ENCODE assay signal across 24 mouse cellular contexts in the genomic region with DNA sequence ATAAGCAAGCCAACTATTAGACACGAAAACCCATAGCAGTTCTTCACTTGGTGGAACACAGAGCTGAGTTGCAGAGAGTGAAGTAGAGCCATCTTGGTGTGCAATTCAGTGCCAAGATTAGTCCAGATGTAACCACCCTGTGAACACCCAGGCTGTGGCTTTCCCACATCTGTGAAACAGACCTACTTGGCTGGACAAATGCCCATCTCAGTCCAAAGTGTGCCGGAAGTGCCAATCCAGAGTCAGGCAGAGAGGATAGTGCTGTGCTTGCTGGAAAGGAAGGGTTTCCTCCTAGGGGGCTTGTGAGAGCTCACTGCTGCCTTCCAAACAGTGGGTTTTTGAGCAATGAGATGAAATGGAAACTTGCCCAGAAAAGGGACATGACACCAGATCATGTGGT. TPM values are rescaled to one million over a fixed set of nuclear protein-coding genes. Genes with fewer than 3 reads are reported as not detected.
DNase-seq lines count a peak whose midpoint lies in the region; ATAC-seq and TF ChIP-seq lines count a peak whose summit lies in the region.
"Had no signal": no experiment of that assay in that cellular context is flagged by ENCODE, and none has a peak within 500 bp of the region (broad histone marks: within the 10 kb centered on the region; RNA-seq: fewer than 3 reads in every experiment).

No protein-coding gene starts in this region.

- TF ChIP-seq POLR2A in lung, adult 2 months (IDR thresholded peaks at IDR 0.05; ENCODE audit: borderline replicate concordance, extremely low read depth, low read depth, low read length): no peak
- no peak for TF ChIP-seq POLR2A in thymus, adult 2 months (IDR thresholded peaks at IDR 0.05; ENCODE audit: control insufficient read depth, extremely low read depth, insufficient read depth, low read length, poor library complexity)

- H3K4me2 ChIP-seq in kidney, embryonic 15.5 days: no peak overlapping the region
- H3K4me2 ChIP-seq in lung, embryonic 14.5 days: no peak overlapping the region
- H3K4me2 ChIP-seq: forebrain, embryonic 15.5 days; heart, embryonic 11.5 days; heart, embryonic 15.5 days; hindbrain, embryonic 14.5 days had no signal

- no peaks in the 10 kb centered on the region for H3K36me3 ChIP-seq in kidney, embryonic 15.5 days
- H3K36me3 ChIP-seq in lung, embryonic 14.5 days (ENCODE audit: insufficient read depth): no peaks in the 10 kb centered on the region
- H3K36me3 ChIP-seq in thymus, adult 2 months (ENCODE audit: control insufficient read depth, insufficient read depth, low read length): no peaks in the 10 kb centered on the region
- H3K36me3 ChIP-seq: embryonic facial prominence, embryonic 10.5 days; forebrain, embryonic 10.5 days; forebrain, embryonic 15.5 days; G1E; heart, embryonic 15.5 days; hindbrain, embryonic 10.5 days had no signal

- TF ChIP-seq CTCF in lung, embryonic 14.5 days (IDR thresholded peaks at IDR 0.05; ENCODE audit: low read depth): no peak
- TF ChIP-seq CTCF in lung, adult 2 months (IDR thresholded peaks at IDR 0.05; ENCODE audit: insufficient read depth, low read length): no peak
- TF ChIP-seq CTCF in thymus, adult 2 months (IDR thresholded peaks at IDR 0.05; ENCODE audit: borderline replicate concordance, control insufficient read depth, extremely low read depth, insufficient read depth, low read length, poor library complexity): no peak

- ATAC-seq in kidney, embryonic 15.5 days (replicated peaks; ENCODE audit: low FRiP score): no peak
- no peak for ATAC-seq in lung, embryonic 14.5 days (ENCODE audit: insufficient read depth)
- ATAC-seq: CD4-positive, CD25-positive, alpha-beta regulatory T cell, adult 4 months; forebrain, embryonic 15.5 days had no signal

- no peaks in the 10 kb centered on the region for H3K4me1 ChIP-seq in kidney, embryonic 15.5 days
- H3K4me1 ChIP-seq in lung, embryonic 14.5 days (ENCODE audit: insufficient read depth): no peaks in the 10 kb centered on the region
- H3K4me1 ChIP-seq in lung, adult 2 months (ENCODE audit: control insufficient read depth, insufficient read depth, low read length): no peaks in the 10 kb centered on the region
- no peaks in the 10 kb centered on the region for H3K4me1 ChIP-seq in thymus, adult 2 months (replicated peaks; ENCODE audit: control insufficient read depth, insufficient read depth, low read length)
- H3K4me1 ChIP-seq: embryonic facial prominence, embryonic 10.5 days; forebrain, embryonic 10.5 days; forebrain, embryonic 15.5 days; heart, embryonic 15.5 days; hindbrain, embryonic 10.5 days had no signal

- H3K4me3 ChIP-seq in kidney, embryonic 15.5 days (replicated peaks): no peak overlapping the region
- no peak overlapping the region for H3K4me3 ChIP-seq in lung, embryonic 14.5 days (ENCODE audit: low read depth, low read length)
- no peak overlapping the region for H3K4me3 ChIP-seq in lung, adult 2 months (replicated peaks; ENCODE audit: extremely low read depth, low read depth, low read length)
- no peak overlapping the region for H3K4me3 ChIP-seq in thymus, adult 2 months (ENCODE audit: control insufficient read depth, insufficient read depth, low read length)
- H3K4me3 ChIP-seq: embryonic facial prominence, embryonic 10.5 days; forebrain, embryonic 10.5 days; forebrain, embryonic 15.5 days; heart, adult 2 months; heart, embryonic 15.5 days; hindbrain, embryonic 10.5 days had no signal

- H3K9me3 ChIP-seq in kidney, embryonic 15.5 days (replicated peaks): no peaks in the 10 kb centered on the region
- H3K9me3 ChIP-seq in lung, embryonic 14.5 days (ENCODE audit: low read depth, low read length): no peaks in the 10 kb centered on the region
- H3K9me3 ChIP-seq: embryonic facial prominence, embryonic 10.5 days; forebrain, embryonic 10.5 days; forebrain, embryonic 15.5 days; G1E; heart, embryonic 15.5 days; hindbrain, embryonic 10.5 days had no signal

- DNase-seq in kidney, adult 11 months: peak; percentile 31
- DNase-seq in lung, embryonic 14.5 days: peak; percentile 1
- no peak for DNase-seq in lung, adult 2 months
- peak; percentile 49 for DNase-seq in kidney, adult 9 months
- peak; percentile 56 to 57 for DNase-seq in kidney, postnatal 36 days
- DNase-seq in thymus, adult 2 months: no peak
- no peak for DNase-seq in adrenal gland, adult 8-10 months
- DNase-seq: adrenal gland, postnatal 25 days; B cell, adult 2 months; cerebellum, adult 18-20 months; cerebellum, adult 9-11 months; gastrocnemius, postnatal 10 days; heart, adult 2 months had no signal

- WGBS in kidney, embryonic 15.5 days: 90% methylated on average over 2 of the region's 2 CpGs
- WGBS in lung, embryonic 14.5 days: 82% methylated on average over 2 of the region's 2 CpGs
- WGBS in lung, adult 2 months: 87% methylated on average over 2 of the region's 2 CpGs
- 90% methylated on average over 2 of the region's 2 CpGs for WGBS in thymus, adult 2 months

- H3K27ac ChIP-seq in kidney, embryonic 15.5 days: no peak overlapping the region
- no peak overlapping the region for H3K27ac ChIP-seq in lung, embryonic 14.5 days (ENCODE audit: low read depth)
- H3K27ac ChIP-seq in thymus, adult 2 months (ENCODE audit: control insufficient read depth, insufficient read depth, low read length): no peak overlapping the region
- H3K27ac ChIP-seq: embryonic facial prominence, embryonic 10.5 days; forebrain, embryonic 10.5 days; forebrain, embryonic 15.5 days; heart, adult 2 months; heart, embryonic 15.5 days; hindbrain, embryonic 10.5 days; hindbrain, embryonic 14.5 days had no signal

- H3K27me3 ChIP-seq in kidney, embryonic 15.5 days: no peaks in the 10 kb centered on the region
- H3K27me3 ChIP-seq in lung, embryonic 14.5 days (ENCODE audit: insufficient read depth, low read length): no peaks in the 10 kb centered on the region
- H3K27me3 ChIP-seq in thymus, adult 2 months (ENCODE audit: control insufficient read depth, insufficient read depth, low read length): no peaks in the 10 kb centered on the region
- H3K27me3 ChIP-seq: forebrain, embryonic 15.5 days; heart, embryonic 15.5 days had no signal

- no peak overlapping the region for H3K9ac ChIP-seq in kidney, embryonic 15.5 days
- H3K9ac ChIP-seq in lung, embryonic 14.5 days: no peak overlapping the region
- H3K9ac ChIP-seq: forebrain, embryonic 15.5 days; heart, embryonic 15.5 days; hindbrain, embryonic 14.5 days had no signal

RNA-seq across cellular contexts. Expression of gene Emx2, which starts 50.7 kb away (rescaled TPM):
- 38.8 TPM in 2 replicates for polyA plus RNA-seq in kidney, embryonic 15.5 days (2015; fragmentation: Nextera tagmentation; extraction: Ambion mirVana)
- polyA plus RNA-seq in lung, embryonic 14.5 days (2014; fragmentation: Nextera tagmentation; extraction: Ambion mirVana): not detected in 2 replicates
- polyA plus RNA-seq in lung, adult 2 months (2012; rRNA removed): not detected in 2 replicates
- 0.04 TPM in 1 of 2 replicates, not detected in the other for polyA plus RNA-seq in thymus, adult 2 months (2012; rRNA removed)
- total RNA-seq in adrenal gland, adult 8-10 months (2022): under 1 TPM in 2 of 4 experiments, not detected in 2; 0.10 to 0.15 TPM
- total RNA-seq: adrenal gland, postnatal 25 days; heart, adult 2 months; heart, postnatal 25 days had no signal
- polyA plus RNA-seq: CD4-positive, CD25-positive, alpha-beta regulatory T cell, adult 4 months; G1E; heart, adult 2 months; heart, embryonic 15.5 days; hindbrain, embryonic 14.5 days had no signal

Comparison
In these comparisons a context has a peak if more than half of its experiments do, and no peak if none do; other contexts are left out.
1. DNase-seq: peak in kidney, adult 11 months (single experiment), lung, embryonic 14.5 days (single experiment), kidney, adult 9 months (single experiment) and kidney, postnatal 36 days (2 of 2); none in lung, adult 2 months (single experiment), thymus, adult 2 months (single experiment) and adrenal gland, adult 8-10 months (single experiment).
2. RNA of gene Emx2, which starts 50.7 kb away (polyA plus RNA-seq): 38.8 TPM in kidney, embryonic 15.5 days; 0.04 TPM in thymus, adult 2 months, not detected in lung, embryonic 14.5 days and not detected in lung, adult 2 months; every median in the first group is over 10 times any median in the second.